Mouse (Mus musculus) gastrocnemius, adult 2 months (tissue): ENCODE measurements around the gene Yipf1. TPM values are rescaled to one million over a fixed set of nuclear protein-coding genes. Genes with fewer than 3 reads are reported as not detected.
"Not testable (repeated sequence)": the region's sequence is repeated elsewhere in the genome, so short reads cannot be mapped to it uniquely, and the experiment has no call there.

Experiments
- DNase-seq: peaks from one replicate; pipeline ENCODE4 v3.0.0; 2022
- H3K27ac ChIP-seq: fragments of 200-600 bp; 2 replicates; pipeline ENCODE4 v1.8.1; 2022; ENCODE audit warnings: mild to moderate bottlenecking
- H3K4me3 ChIP-seq: fragments of 200-600 bp; 2 replicates; pipeline ENCODE4 v1.8.1; 2022; ENCODE audit warnings: mild to moderate bottlenecking, moderate library complexity
- CTCF ChIP-seq: fragments of 200-600 bp; IDR thresholded peaks from 2 replicates; pipeline ENCODE4 v1.8.1; 2022; ENCODE audit warnings: antibody characterized with exemption, mild to moderate bottlenecking, moderate library complexity
- intact Hi-C: fragments of 180-260 bp; cut with DNase I; formaldehyde crosslinking; loops from one replicate; pipeline ENCODE4 v1.15.1; 2025
- total RNA-seq, 2 experiments: library from RNA; stranded (reverse); gene quantifications; 2 replicates each; pipeline ENCODE4 v1.2.3; 2021

Gene Yipf1
- total RNA-seq, 2 experiments from 2014 or later, result 8.2 to 10.1 TPM

GRCm38 (mm10) chr4:107337455-107337854, 23.3 kb downstream of the Yipf1 start:
- intact Hi-C loops, result no loop called here
- Histone ChIP-seq H3K27ac (no peak overlapping the region), H3K4me3 (no peak overlapping the region)
- no peak for DNase-seq
- TF ChIP-seq CTCF, result no peak

- Histone ChIP-seq H3K4me3 (no peak overlapping the region), H3K27ac (no peak overlapping the region)
- no peak for TF ChIP-seq CTCF
- intact Hi-C loops, result no loop called here
- DNase-seq, result no peak
Measured at GRCm38 (mm10) chr4:107341354-107341753, 27.2 kb downstream of the Yipf1 start.

GRCm38 (mm10) chr4:107344612-107345011, 30.4 kb downstream of the Yipf1 start:
- intact Hi-C loops, result no loop called here
- DNase-seq, result no peak
- H3K27ac ChIP-seq, result no peak overlapping the region
- TF ChIP-seq CTCF, result no peak
- H3K4me3 ChIP-seq, result no peak overlapping the region

- H3K27ac ChIP-seq, result no peak overlapping the region
- no peak for DNase-seq
- TF ChIP-seq CTCF, result no peak
- intact Hi-C loops, result no loop called here
- H3K4me3 ChIP-seq, result no peak overlapping the region
Measured at GRCm38 (mm10) chr4:107347221-107347620, 33.1 kb downstream of the Yipf1 start.

GRCm38 (mm10) chr4:107348529-107349310, 34.6 kb downstream of the Yipf1 start:
- no peak overlapping the region for H3K27ac ChIP-seq
- H3K4me3 ChIP-seq, result no peak overlapping the region
- DNase-seq, result no peak
- intact Hi-C loops, result loop anchor here (1.0 kb wide), 1 partner anchor 98 kb away; no protein-coding TSS in a partner anchor
- TF ChIP-seq CTCF, result no peak

GRCm38 (mm10) chr4:107349311-107350008, 35.3 kb downstream of the Yipf1 start:
- Histone ChIP-seq H3K27ac (no peak overlapping the region), H3K4me3 (no peak overlapping the region)
- no peak for DNase-seq
- intact Hi-C loops, result loop anchor here (1.0 kb wide), 1 partner anchor 99 kb away; no protein-coding TSS in a partner anchor
- peak; percentile 72 for TF ChIP-seq CTCF

- H3K4me3 ChIP-seq, result no peak overlapping the region
- no peak overlapping the region for H3K27ac ChIP-seq
- intact Hi-C loops, result no loop called here
- no peak for TF ChIP-seq CTCF
- no peak for DNase-seq
Measured at GRCm38 (mm10) chr4:107351368-107351767, 37.2 kb downstream of the Yipf1 start.

GRCm38 (mm10) chr4:107353612-107354011, 39.4 kb downstream of the Yipf1 start:
- intact Hi-C loops, result no loop called here
- no peak for TF ChIP-seq CTCF
- DNase-seq, result no peak

GRCm38 (mm10) chr4:107354126-107354525, 40.0 kb downstream of the Yipf1 start:
- no peak for DNase-seq
- no peak overlapping the region for H3K4me3 ChIP-seq
- TF ChIP-seq CTCF, result no peak
- H3K27ac ChIP-seq, result no peak overlapping the region
- intact Hi-C loops, result no loop called here

More at GRCm38 (mm10) chr4:107353612-107354011, 39.4 kb downstream of the Yipf1 start:
- Histone ChIP-seq H3K27ac (no peak overlapping the region), H3K4me3 (no peak overlapping the region)

GRCm38 (mm10) chr4:107354543-107354942, 40.4 kb downstream of the Yipf1 start:
- DNase-seq, result no peak
- intact Hi-C loops, result no loop called here
- no peak overlapping the region for H3K4me3 ChIP-seq
- no peak for TF ChIP-seq CTCF
- no peak overlapping the region for H3K27ac ChIP-seq

GRCm38 (mm10) chr4:107357172-107357571, 43.0 kb downstream of the Yipf1 start:
- DNase-seq, H3K27ac ChIP-seq, intact Hi-C loops, H3K4me3 ChIP-seq: not testable (repeated sequence)

- DNase-seq, result no peak
- TF ChIP-seq CTCF, result no peak
- Histone ChIP-seq H3K4me3 (no peak overlapping the region), H3K27ac (no peak overlapping the region)
- intact Hi-C loops, result no loop called here
Measured at GRCm38 (mm10) chr4:107358460-107358859, 44.3 kb downstream of the Yipf1 start.

- no peak overlapping the region for H3K27ac ChIP-seq
- no peak overlapping the region for H3K4me3 ChIP-seq
- intact Hi-C loops, result no loop called here
- no peak for TF ChIP-seq CTCF
- DNase-seq, result no peak
Measured at GRCm38 (mm10) chr4:107360457-107361145, 46.4 kb downstream of the Yipf1 start.
